Mouse (Mus musculus) forebrain, embryonic 16.5 days (tissue): Measurements from ENCODE around the gene E130308A19Rik. TPM values are rescaled to one million over a fixed set of nuclear protein-coding genes. Genes with fewer than 3 reads are reported as not detected.

Source experiments
- ATAC-seq: fragments of 200-750 bp; cut with Nextera tagmentation; 2 replicates; pipeline ENCODE4 v1.8.0; 2017; ENCODE audit warnings: mild to moderate bottlenecking, moderate library complexity
- H3K27ac ChIP-seq: fragments of 300-500 bp; sonication (generic); 2 replicates; pipeline ENCODE4 v1.5.1; 2014; ENCODE audit warnings: low read length, control low read depth
- H3K27me3 ChIP-seq: fragments of 300-500 bp; sonication (generic); replicated peaks from 2 replicates; pipeline ENCODE4 v1.6.1; 2014; ENCODE audit warnings: low read length; ENCODE audit not compliant: control insufficient read depth, insufficient read depth
- H3K36me3 ChIP-seq: fragments of 300-500 bp; sonication (generic); 2 replicates; pipeline ENCODE4 v1.6.1; 2014; ENCODE audit not compliant: control insufficient read depth, insufficient read depth
- H3K4me1 ChIP-seq: fragments of 300-500 bp; sonication (generic); replicated peaks from 2 replicates; pipeline ENCODE4 v1.6.1; 2014; ENCODE audit warnings: low read length; ENCODE audit not compliant: control insufficient read depth, insufficient read depth
- H3K4me2 ChIP-seq: fragments of 300-500 bp; sonication (generic); 2 replicates; pipeline ENCODE4 v1.6.1; 2014; ENCODE audit warnings: mild to moderate bottlenecking, low read length, control low read depth
- H3K4me3 ChIP-seq: fragments of 300-500 bp; sonication (generic); replicated peaks from 2 replicates; pipeline ENCODE4 v1.5.1; 2014; ENCODE audit warnings: mild to moderate bottlenecking, low read length, control low read depth
- H3K9ac ChIP-seq: fragments of 300-500 bp; sonication (generic); replicated peaks from 2 replicates; pipeline ENCODE4 v1.6.1; 2014; ENCODE audit warnings: low read depth, low read length, control low read depth
- H3K9me3 ChIP-seq: fragments of 300-500 bp; sonication (generic); 2 replicates; pipeline ENCODE4 v1.6.1; 2016; ENCODE audit warnings: low read length; ENCODE audit not compliant: control insufficient read depth
- WGBS: fragments of 180-500 bp; shearing (Covaris S2); extraction: QIAGEN DNeasy Blood & Tissue Kit; methylation state at CpG from one replicate; pipeline ENCODE4 v1.1.7; 2014; 5-methylcytosine and 5-hydroxymethylcytosine counted together
- polyA plus RNA-seq: library from polyadenylated mRNA; unstranded; fragments of >200 nt; fragmentation: Nextera tagmentation; extraction: Ambion mirVana; gene quantifications from 2 replicates; pipeline ENCODE4 v1.2.1, GENCODE M21; 2015

Gene E130308A19Rik
- polyA plus RNA-seq, 1 experiment from 2014 or later, result 29.8 TPM

GRCm38 (mm10) chr4:59669131-59669530 lies 43.1 kb downstream of the E130308A19Rik start:
- no peak overlapping the region for H3K4me3 ChIP-seq
- no peak overlapping the region for H3K4me2 ChIP-seq
- no peaks in the 10 kb centered on the region for H3K27me3 ChIP-seq
- no peak overlapping the region for H3K9ac ChIP-seq
- no peaks in the 10 kb centered on the region for H3K36me3 ChIP-seq
- no peak overlapping the region for H3K27ac ChIP-seq
- H3K9me3 ChIP-seq, result no peaks in the 10 kb centered on the region
- WGBS, result 95% methylated on average over 1 of the region's 1 CpGs
- H3K4me1 ChIP-seq, result no peaks in the 10 kb centered on the region; the same call in 1 of the 2 replicates
- ATAC-seq, result no peak

- Histone ChIP-seq H3K27me3 (no peaks in the 10 kb centered on the region), H3K27ac (no peak overlapping the region), H3K4me3 (no peak overlapping the region), H3K4me1 (no peaks in the 10 kb centered on the region; the same call in 1 of the 2 replicates), H3K36me3 (no peaks in the 10 kb centered on the region), H3K9ac (no peak overlapping the region), H3K9me3 (no peaks in the 10 kb centered on the region), H3K4me2 (no peak overlapping the region)
- 48% methylated on average over 2 of the region's 2 CpGs for whole genome bisulfite sequencing
- ATAC-seq, result peak; percentile 32; the same call in 1 of the 2 replicates
Observed at GRCm38 (mm10) chr4:59670015-59670414, 44.0 kb downstream of the E130308A19Rik start.

DNA sequence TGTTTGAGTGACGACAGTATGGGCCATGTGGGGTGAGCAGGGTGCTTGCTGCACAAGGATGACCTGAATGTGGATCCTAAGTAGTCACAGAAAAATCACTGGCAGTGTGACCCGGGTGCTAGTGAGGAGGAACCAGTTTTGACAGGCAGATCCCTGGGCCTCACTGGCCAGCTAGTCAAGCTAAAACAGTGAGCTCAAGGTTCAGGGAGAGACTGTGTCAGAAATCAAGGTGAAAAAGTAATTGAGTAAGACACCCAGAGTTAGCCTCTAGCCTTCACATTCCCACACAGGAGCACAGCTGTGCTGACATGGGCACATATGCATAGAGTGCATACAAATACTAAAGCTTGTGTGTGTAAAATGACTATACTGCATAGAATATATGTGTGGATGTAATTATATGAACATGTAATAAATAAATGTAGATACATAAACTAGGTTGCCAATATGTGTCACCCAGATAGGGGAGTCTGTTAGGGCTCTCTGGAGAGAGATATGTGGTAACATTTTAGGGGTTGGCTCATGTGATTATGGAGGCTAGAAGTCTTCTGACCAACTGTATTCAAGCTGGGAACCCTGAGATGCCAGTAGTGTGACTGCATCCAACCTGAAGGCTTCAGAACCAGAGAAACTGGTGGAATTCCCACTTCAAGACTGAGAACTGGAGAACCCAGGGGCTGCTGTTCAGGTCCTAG lies 47.6 kb downstream of the E130308A19Rik start:
- H3K4me3 ChIP-seq, result no peak overlapping the region
- H3K36me3 ChIP-seq, result no peaks in the 10 kb centered on the region
- H3K4me2 ChIP-seq, result no peak overlapping the region
- H3K9ac ChIP-seq, result no peak overlapping the region
- no peaks in the 10 kb centered on the region for H3K9me3 ChIP-seq
- H3K4me1 ChIP-seq, result no peaks in the 10 kb centered on the region; the same call in 1 of the 2 replicates
- WGBS, result 76% methylated on average over 2 of the region's 2 CpGs
- no peak overlapping the region for H3K27ac ChIP-seq
- no peak for ATAC-seq
- no peaks in the 10 kb centered on the region for H3K27me3 ChIP-seq

- ATAC-seq, result no peak
- Histone ChIP-seq H3K4me2 (no peak overlapping the region), H3K4me1 (no peaks in the 10 kb centered on the region), H3K9me3 (no peaks in the 10 kb centered on the region), H3K4me3 (no peak overlapping the region), H3K36me3 (no peaks in the 10 kb centered on the region), H3K27ac (no peak overlapping the region), H3K27me3 (no peaks in the 10 kb centered on the region), H3K9ac (no peak overlapping the region)
- WGBS, result 89% methylated on average over 8 of the region's 8 CpGs
Observed at GRCm38 (mm10) chr4:59674929-59675679, 49.1 kb downstream of the E130308A19Rik start.

DNA sequence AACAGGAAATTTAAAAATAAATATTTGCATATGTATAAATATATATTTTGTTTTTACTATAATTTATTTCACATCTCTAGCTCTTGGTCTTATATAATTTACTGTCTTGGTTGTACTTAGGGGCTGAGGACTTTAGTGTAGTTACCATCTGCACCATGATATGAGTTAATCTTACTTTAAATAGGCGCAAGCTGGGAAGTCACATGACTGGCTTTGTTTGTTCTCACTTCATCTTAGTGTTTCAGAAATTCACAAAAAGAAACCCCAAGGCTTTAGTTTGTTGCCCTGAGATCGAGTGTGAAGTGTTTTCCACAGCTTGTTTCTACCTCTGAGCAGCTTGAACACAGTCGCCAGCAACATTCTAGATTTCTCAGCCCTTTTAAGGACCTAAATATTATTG lies 49.7 kb downstream of the E130308A19Rik start:
- no peaks in the 10 kb centered on the region for H3K4me1 ChIP-seq
- H3K27ac ChIP-seq, result no peak overlapping the region
- H3K9me3 ChIP-seq, result no peaks in the 10 kb centered on the region
- no peak overlapping the region for H3K4me3 ChIP-seq
- no peak for ATAC-seq
- WGBS, result 48% methylated on average over 3 of the region's 3 CpGs
- no peaks in the 10 kb centered on the region for H3K36me3 ChIP-seq
- H3K9ac ChIP-seq, result no peak overlapping the region
- H3K4me2 ChIP-seq, result no peak overlapping the region
- no peaks in the 10 kb centered on the region for H3K27me3 ChIP-seq

- no peaks in the 10 kb centered on the region for H3K4me1 ChIP-seq
- no peak overlapping the region for H3K27ac ChIP-seq
- no peaks in the 10 kb centered on the region for H3K27me3 ChIP-seq
- H3K4me2 ChIP-seq, result no peak overlapping the region
- no peak overlapping the region for H3K4me3 ChIP-seq
- no peaks in the 10 kb centered on the region for H3K36me3 ChIP-seq
- WGBS, result 100% methylated on average over 1 of the region's 1 CpGs
- no peak overlapping the region for H3K9ac ChIP-seq
- no peak for ATAC-seq
- no peaks in the 10 kb centered on the region for H3K9me3 ChIP-seq
Observed at GRCm38 (mm10) chr4:59681383-59681782, 55.4 kb downstream of the E130308A19Rik start.

DNA sequence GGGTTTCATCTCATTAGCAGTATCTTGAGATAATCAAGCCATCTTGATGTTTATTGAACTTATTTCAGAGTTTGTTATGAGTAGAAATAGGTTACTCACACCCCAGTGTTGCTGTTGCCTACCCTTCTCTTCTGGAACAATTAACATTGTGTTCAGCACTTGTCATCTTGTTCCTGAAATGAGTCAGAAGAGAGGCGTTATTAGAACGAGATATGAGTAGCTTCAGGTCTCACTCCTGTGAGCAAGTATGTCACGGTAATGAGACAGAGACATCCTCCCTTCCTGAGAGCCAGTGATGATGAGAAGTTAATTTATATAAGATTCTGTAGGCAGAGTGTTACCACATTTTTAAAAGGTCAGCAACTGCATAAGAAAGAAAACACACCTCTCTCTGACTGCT lies 56.5 kb downstream of the E130308A19Rik start:
- Histone ChIP-seq H3K9ac (no peak overlapping the region), H3K4me2 (no peak overlapping the region), H3K36me3 (no peaks in the 10 kb centered on the region), H3K9me3 (no peaks in the 10 kb centered on the region), H3K27ac (no peak overlapping the region), H3K4me3 (no peak overlapping the region), H3K27me3 (no peaks in the 10 kb centered on the region), H3K4me1 (no peaks in the 10 kb centered on the region)
- ATAC-seq, result no peak
- 82% methylated on average over 3 of the region's 3 CpGs for WGBS

GRCm38 (mm10) chr4:59682950-59683349 lies 56.9 kb downstream of the E130308A19Rik start:
- Histone ChIP-seq H3K27ac (no peak overlapping the region), H3K27me3 (no peaks in the 10 kb centered on the region), H3K9ac (no peak overlapping the region), H3K4me1 (no peaks in the 10 kb centered on the region), H3K4me2 (no peak overlapping the region), H3K4me3 (no peak overlapping the region), H3K36me3 (no peaks in the 10 kb centered on the region), H3K9me3 (no peaks in the 10 kb centered on the region)
- WGBS, result 81% methylated on average over 10 of the region's 10 CpGs
- ATAC-seq, result no peak

- no peak for ATAC-seq
- Histone ChIP-seq H3K27ac (no peak overlapping the region), H3K9ac (no peak overlapping the region), H3K4me2 (no peak overlapping the region), H3K27me3 (no peaks in the 10 kb centered on the region), H3K36me3 (no peaks in the 10 kb centered on the region), H3K9me3 (no peaks in the 10 kb centered on the region), H3K4me3 (no peak overlapping the region), H3K4me1 (no peaks in the 10 kb centered on the region)
- 79% methylated on average over 4 of the region's 4 CpGs for WGBS
Observed at GRCm38 (mm10) chr4:59684306-59684705, 58.3 kb downstream of the E130308A19Rik start.
